Mouse (Mus musculus): ENCODE data around the gene Eml1.

DNA sequence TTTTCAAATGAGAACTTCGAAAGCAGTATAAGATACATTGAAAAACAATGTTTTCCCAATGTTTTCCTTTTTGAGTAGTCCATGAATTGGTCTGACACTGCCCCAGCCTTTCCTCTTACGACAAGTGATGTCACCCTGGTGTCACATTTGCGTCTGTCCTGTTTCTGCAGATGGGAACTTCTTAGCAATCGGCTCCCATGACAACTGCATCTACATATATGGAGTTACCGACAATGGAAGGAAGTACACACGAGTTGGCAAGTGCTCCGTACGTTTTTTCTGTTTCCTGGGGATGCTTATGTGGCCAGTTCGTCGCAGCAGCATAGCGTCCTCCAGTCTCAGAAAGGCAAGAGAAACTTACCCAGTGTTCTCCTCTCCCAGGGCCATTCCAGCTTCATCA lies 163.7 kb downstream of the Eml1 start:
- TF ChIP-seq POLR2A (IDR thresholded peaks at IDR 0.05; ENCODE audit: low read depth, low read length) (no peak), CTCF (IDR thresholded peaks at IDR 0.05; ENCODE audit: borderline replicate concordance, insufficient read depth, low read length) (no peak)

Measured in embryonic fibroblast, embryonic 13.5 days (primary cell).